Mouse (Mus musculus): ENCODE data around the gene Cdx4.

DNA sequence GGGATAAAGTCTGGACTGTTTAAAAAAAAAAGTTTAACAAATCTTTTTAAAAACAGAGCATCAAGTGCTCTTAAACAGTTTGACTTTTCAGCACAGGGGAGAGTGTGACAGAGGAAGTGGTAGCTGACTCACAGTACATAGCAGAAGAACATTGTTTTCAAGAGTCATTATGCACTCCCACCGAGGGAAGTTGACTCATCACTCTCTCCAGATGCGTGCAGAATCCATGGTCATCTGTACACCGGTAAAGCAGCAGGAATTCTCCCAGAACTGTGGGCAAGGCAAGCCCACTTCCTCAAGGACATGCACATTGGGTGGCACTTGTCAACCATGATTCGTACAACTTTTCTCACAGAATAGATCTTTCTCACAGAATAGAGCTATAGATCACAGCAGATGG, 22.3 kb upstream of the Cdx4 start:
- no peak for TF ChIP-seq CTCF (IDR thresholded peaks at IDR 0.05; ENCODE audit: borderline replicate concordance, extremely low read depth, insufficient read depth, insufficient read length)
- no peak for TF ChIP-seq POLR2A (IDR thresholded peaks at IDR 0.05; ENCODE audit: borderline replicate concordance, extremely low read depth, insufficient read depth, insufficient read length, poor library complexity, severe bottlenecking)

Measured in brain, embryonic 14.5 days (tissue).